Mouse (Mus musculus): ENCODE data around the gene Galntl6.

DNA sequence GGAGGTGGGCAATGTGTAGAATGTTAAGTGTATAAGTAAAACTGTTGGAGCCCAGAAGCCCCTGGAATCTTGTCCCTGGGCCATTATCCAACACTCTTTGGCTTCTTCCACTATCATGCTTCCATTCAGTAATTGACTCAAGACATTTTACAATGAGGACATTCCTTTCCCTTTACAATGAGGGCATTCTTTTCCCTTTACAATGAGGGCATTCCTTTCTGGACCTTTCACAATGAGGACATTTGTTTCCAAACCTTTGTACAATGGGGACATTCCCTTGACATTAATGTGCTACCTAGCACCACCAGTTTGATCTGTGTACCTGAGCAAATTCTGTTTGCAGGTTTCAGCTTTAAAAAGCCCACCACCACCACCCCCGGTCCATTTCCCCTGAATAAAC lies 403.4 kb downstream of the Galntl6 start:
- TF ChIP-seq MAFK (IDR thresholded peaks at IDR 0.05; ENCODE audit: insufficient read depth, low read depth, low read length) (no peak), CHD2 (IDR thresholded peaks at IDR 0.05; ENCODE audit: low read depth, low read length) (no peak), HCFC1 (IDR thresholded peaks at IDR 0.05; ENCODE audit: borderline replicate concordance, insufficient read depth, low read length) (no peak), ZC3H11A (IDR thresholded peaks at IDR 0.05; ENCODE audit: borderline replicate concordance, low read depth, low read length) (no peak)

All from ES-E14 (cell line).